Mouse (Mus musculus) limb, embryonic 15.5 days (tissue): ENCODE measurements around the gene Dock4. TPM values are rescaled to one million over a fixed set of nuclear protein-coding genes. Genes with fewer than 3 reads are reported as not detected.
"Not testable (repeated sequence)": the region's sequence is repeated elsewhere in the genome, so short reads cannot be mapped to it uniquely, and the experiment has no call there.

Experiments used
- ATAC-seq: fragments of 200-750 bp; cut with Nextera tagmentation; 2 replicates; pipeline ENCODE4 v1.8.0; 2017; ENCODE audit warnings: low read depth, moderate TSS enrichment; ENCODE audit not compliant: insufficient number of reproducible peaks, low FRiP score, low TSS enrichment
- H3K27ac ChIP-seq: fragments of 300-500 bp; sonication (generic); 2 replicates; pipeline ENCODE4 v1.5.1; 2015; ENCODE audit warnings: moderate library complexity, mild to moderate bottlenecking, inconsistent platforms
- H3K27me3 ChIP-seq: fragments of 300-500 bp; sonication (generic); 2 replicates; pipeline ENCODE4 v1.6.1; 2015; ENCODE audit warnings: inconsistent platforms
- H3K36me3 ChIP-seq: fragments of 300-500 bp; sonication (generic); 2 replicates; pipeline ENCODE4 v1.6.1; 2015; ENCODE audit warnings: inconsistent platforms
- H3K4me1 ChIP-seq: fragments of 300-500 bp; sonication (generic); 2 replicates; pipeline ENCODE4 v1.6.1; 2015; ENCODE audit warnings: inconsistent platforms
- H3K4me2 ChIP-seq: fragments of 300-500 bp; sonication (generic); 2 replicates; pipeline ENCODE4 v1.6.1; 2015; ENCODE audit warnings: mild to moderate bottlenecking, inconsistent platforms
- H3K4me3 ChIP-seq: fragments of 300-500 bp; sonication (generic); 2 replicates; pipeline ENCODE4 v1.5.1; 2015; ENCODE audit warnings: mild to moderate bottlenecking, inconsistent platforms
- H3K9ac ChIP-seq: fragments of 300-500 bp; sonication (generic); 2 replicates; pipeline ENCODE4 v1.6.1; 2015; ENCODE audit warnings: inconsistent platforms
- H3K9me3 ChIP-seq: fragments of 300-500 bp; sonication (generic); 2 replicates; pipeline ENCODE4 v1.6.1; 2016; ENCODE audit warnings: inconsistent platforms
- WGBS: fragments of 180-500 bp; shearing (Covaris S2); methylation state at CpG from one replicate; pipeline ENCODE4 v1.1.7; 2015; 5-methylcytosine and 5-hydroxymethylcytosine counted together
- polyA plus RNA-seq: library from polyadenylated mRNA; unstranded; fragments of >200 nt; fragmentation: Nextera tagmentation; extraction: Ambion mirVana; gene quantifications from 2 replicates; pipeline ENCODE4 v1.2.1, GENCODE M21; 2015

Gene Dock4
- polyA plus RNA-seq, 1 experiment from 2014 or later = 13.6 TPM

DNA sequence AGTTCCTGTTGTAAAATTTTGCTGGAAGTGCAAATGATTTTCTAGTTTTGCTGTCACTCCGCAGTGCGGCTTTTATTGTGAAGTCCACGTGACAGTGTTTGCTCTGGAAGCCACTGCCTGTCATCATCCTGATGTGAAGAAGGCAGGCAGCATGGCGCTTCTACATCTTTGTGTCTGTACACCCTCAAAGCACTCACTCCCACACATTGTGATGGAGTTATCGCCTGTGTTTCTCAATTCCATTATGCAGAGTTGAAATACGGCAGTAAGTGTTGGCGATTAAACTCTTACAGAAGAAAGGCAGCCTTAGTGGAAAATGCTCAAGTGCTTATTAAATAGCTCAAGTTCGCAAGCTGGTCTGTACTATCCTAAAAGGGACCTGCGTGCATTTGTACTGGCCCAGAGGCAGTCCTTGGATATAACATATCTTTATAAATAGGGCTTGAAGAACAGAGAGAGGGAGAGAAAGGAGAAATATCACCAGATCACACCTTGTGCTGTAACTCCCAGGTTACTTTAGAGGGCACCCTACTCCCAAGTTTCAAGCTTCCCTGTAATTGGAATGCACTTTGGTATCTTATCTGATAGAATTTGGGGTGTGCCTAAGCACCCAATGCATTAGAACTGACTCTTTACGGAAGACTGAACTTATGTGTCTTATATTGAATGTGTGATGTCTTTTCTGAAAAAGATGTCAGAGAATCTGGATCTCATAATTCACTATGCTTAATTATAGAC lies 396.7 kb downstream of the Dock4 start:
- no peak for ATAC-seq
- H3K4me1 ChIP-seq = peaks cover 14% of the 10 kb centered on the region
- H3K27me3 ChIP-seq = no peaks in the 10 kb centered on the region
- no peak overlapping the region for H3K4me3 ChIP-seq
- H3K4me2 ChIP-seq = no peak overlapping the region
- H3K9me3 ChIP-seq = no peaks in the 10 kb centered on the region
- H3K27ac ChIP-seq = no peak overlapping the region
- H3K36me3 ChIP-seq = 0 out of 2 replicates have a peak, but pooled peaks cover 5% of the 10 kb centered on the region
- H3K9ac ChIP-seq = no peak overlapping the region
- 80% methylated on average over 10 of the region's 10 CpGs for WGBS

DNA sequence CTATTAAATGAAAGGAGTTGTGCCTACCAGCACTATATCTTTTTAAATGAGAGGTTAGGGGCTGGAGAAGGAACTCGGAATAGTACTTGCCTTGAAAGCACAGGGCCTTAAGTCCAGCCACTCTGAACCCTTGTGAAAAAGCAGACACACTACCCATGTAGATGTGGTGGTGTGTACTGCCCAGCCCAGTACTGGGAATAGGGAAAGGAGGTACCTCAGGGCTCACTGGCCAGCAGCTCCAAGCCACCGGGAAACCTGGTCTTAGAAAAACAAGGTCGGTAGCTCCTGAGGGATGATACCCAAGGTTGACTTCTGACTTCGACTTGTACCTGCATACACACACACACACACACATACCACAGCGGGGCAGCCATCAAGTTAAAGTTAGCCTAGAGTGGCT lies 397.2 kb downstream of the Dock4 start:
- Histone ChIP-seq H3K27me3 (no peaks in the 10 kb centered on the region), H3K4me2 (no peak overlapping the region), H3K4me1 (peaks cover 11% of the 10 kb centered on the region), H3K36me3 (0 out of 2 replicates have a peak, but pooled peaks cover 5% of the 10 kb centered on the region), H3K4me3 (no peak overlapping the region), H3K9me3 (no peaks in the 10 kb centered on the region), H3K9ac (no peak overlapping the region), H3K27ac (no peak overlapping the region)
- WGBS = 76% methylated on average over 5 of the region's 5 CpGs
- no peak for ATAC-seq

DNA sequence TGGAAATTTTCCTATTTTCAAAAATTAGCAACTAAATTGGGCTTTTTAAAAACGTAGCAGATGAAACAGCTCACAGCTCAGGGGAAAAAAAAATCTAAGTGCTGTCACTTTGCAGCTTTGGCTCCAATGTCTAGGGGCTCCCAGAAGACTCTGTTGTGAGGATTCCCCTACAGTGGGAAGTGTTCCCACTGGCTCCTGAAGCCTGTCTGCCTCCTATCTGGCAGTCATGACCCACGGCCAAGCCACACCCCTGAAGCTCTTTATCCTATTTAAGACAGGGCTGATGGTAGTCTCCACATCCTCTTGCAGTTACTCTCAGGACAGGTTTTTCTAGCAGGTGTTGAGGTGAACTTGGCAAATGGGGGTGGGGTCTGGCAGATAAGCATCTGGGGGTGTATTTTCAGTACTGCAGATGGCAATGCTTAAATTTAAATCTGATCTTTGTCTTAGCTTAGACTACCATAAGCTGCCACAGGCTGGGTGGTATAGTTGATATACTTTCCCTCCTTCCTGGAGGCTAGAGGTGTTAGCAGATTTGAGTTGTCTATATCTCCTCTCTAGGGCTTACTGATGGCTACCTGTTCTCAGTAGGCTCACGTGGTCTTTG lies 397.8 kb downstream of the Dock4 start:
- Histone ChIP-seq H3K9me3 (no peaks in the 10 kb centered on the region), H3K36me3 (0 out of 2 replicates have a peak, but pooled peaks cover 5% of the 10 kb centered on the region), H3K4me3 (no peak overlapping the region), H3K4me2 (no peak overlapping the region), H3K9ac (no peak overlapping the region), H3K4me1 (peaks cover 5% of the 10 kb centered on the region), H3K27ac (no peak overlapping the region), H3K27me3 (no peaks in the 10 kb centered on the region)
- ATAC-seq = no peak
- WGBS = 49% methylated on average over 3 of the region's 3 CpGs

DNA sequence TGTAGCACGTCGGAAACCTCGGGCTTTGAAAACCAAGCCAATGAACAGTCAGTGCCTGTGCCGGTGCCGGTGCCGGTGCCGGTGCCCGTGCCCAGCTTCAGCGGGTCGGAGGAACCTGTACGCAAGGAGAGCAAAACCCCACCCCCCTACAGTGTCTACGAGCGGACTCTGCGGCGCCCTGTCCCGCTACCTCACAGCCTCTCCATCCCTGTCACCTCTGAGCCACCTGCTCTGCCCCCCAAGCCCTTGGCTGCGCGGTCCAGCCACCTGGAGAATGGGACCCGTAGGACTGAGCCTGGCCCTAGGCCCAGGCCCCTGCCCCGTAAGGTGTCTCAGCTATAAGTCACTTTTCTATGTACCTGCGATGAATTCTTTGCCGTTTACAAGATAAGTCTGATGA lies 398.6 kb downstream of the Dock4 start:
- H3K4me2 ChIP-seq = no peak overlapping the region
- 90% methylated on average over 22 of the region's 22 CpGs for WGBS
- no peak for ATAC-seq

DNA sequence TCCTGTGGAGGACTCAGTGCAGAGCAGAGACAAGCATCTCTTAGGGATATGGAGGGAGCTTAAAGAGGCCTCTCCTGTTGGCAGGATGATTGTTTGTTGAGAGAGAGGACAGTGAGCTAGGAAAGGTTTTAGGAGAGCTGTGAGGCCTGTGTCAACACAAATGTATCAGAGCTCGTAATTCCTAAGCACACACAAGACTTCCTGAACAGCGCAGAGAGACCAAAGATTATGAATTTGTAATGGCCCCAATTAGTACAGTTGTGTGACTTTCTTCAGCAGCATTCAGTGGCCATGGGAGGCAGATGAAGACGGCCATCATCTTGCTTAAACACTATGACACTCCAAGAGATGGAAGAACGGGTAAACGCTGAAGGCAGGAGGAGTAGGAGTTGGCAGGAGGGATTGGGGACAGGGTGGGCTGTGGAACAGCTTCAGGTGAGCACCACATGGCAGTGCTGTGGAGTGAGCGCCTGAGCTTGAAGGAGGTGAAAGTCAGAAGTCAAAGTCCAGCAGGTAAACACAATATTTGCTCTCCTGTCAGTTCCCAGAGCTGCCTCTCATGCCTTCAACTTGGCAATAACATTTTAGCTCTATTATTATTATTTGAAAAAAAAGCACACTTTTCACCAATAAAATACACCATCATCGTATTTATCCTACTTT lies 409.1 kb downstream of the Dock4 start:
- Histone ChIP-seq H3K4me1 (no peaks in the 10 kb centered on the region), H3K27me3 (no peaks in the 10 kb centered on the region), H3K9ac (no peak overlapping the region), H3K36me3 (no peaks in the 10 kb centered on the region), H3K4me3 (no peak overlapping the region), H3K9me3 (no peaks in the 10 kb centered on the region), H3K4me2 (no peak overlapping the region), H3K27ac (no peak overlapping the region)
- WGBS = 86% methylated on average over 7 of the region's 7 CpGs
- no peak for ATAC-seq

More for the DNA sequence above, 398.6 kb downstream of the Dock4 start:
- Histone ChIP-seq H3K4me1 (no peaks in the 10 kb centered on the region; the same call in 1 of the 2 replicates), H3K9me3 (no peaks in the 10 kb centered on the region), H3K4me3 (no peak overlapping the region), H3K36me3 (0 out of 2 replicates have a peak, but pooled peaks cover 5% of the 10 kb centered on the region), H3K27ac (no peak overlapping the region), H3K27me3 (no peaks in the 10 kb centered on the region), H3K9ac (no peak overlapping the region)

DNA sequence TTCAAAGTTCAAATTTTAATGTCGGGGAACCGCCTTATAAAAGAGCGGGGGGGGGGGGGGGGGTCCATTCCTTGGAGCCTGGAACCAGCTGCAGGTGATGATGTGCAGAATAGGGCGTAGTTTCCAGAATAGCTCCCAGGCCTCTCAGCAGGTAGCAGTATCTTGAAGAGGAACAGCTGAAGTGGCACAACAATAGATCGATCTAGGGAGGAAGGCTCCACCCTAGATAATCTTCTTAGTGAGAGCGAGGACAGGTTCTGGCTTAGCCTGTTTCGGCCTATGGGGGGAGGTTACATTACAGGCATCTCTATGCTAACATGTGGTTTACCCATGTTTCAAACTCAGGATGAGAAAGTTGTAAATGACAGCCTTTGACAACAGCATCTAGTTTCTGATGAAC lies 411.7 kb downstream of the Dock4 start:
- Histone ChIP-seq H3K4me1 (no peaks in the 10 kb centered on the region), H3K27me3 (no peaks in the 10 kb centered on the region), H3K9me3 (no peaks in the 10 kb centered on the region), H3K36me3 (no peaks in the 10 kb centered on the region), H3K9ac (no peak overlapping the region), H3K4me3 (no peak overlapping the region), H3K27ac (no peak overlapping the region), H3K4me2 (no peak overlapping the region)
- WGBS = 91% methylated on average over 6 of the region's 7 CpGs
- no peak for ATAC-seq

DNA sequence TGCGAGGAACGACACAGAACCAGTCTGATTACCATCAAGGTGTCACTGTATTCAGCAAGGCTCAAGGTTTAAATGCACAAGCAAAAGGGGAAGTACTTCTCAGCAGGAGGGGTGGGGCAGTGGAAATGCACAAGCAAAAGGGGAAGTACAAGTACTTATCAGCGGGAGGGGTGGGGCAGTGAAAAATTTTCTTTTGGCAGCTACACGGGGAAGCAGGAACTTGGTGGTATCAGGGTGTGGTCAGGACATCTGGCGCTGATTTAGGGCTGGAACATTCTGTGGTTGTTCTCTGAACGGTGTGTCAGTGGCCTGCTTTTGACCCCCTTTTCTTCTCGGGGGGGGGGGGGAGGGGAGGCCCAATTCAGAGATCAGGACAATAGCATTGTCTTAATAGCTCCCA lies 413.0 kb downstream of the Dock4 start:
- ATAC-seq, H3K4me2 ChIP-seq: not testable (repeated sequence)
- WGBS = 77% methylated on average over 6 of the region's 7 CpGs

DNA sequence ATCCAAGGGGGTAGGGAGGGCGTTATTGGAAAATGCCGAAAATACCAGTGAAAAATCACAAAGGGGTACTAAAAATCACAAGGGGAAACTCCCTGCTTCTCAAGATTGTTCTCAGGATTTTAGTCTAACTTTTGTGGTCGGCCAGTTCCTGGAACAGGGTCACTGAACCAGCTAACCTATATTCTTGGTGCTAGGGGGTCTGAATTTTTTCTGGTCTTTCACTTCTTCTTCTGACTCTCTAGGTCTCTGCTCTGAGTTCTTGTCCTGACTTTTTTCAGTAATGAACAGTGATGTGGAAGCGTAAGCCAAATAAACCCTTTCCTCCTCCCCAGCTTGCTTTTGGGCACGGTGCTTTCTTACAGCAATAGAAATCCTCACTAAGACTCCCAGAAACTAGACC lies 424.6 kb downstream of the Dock4 start:
- Histone ChIP-seq H3K36me3 (no peaks in the 10 kb centered on the region), H3K4me1 (no peaks in the 10 kb centered on the region), H3K4me3 (no peak overlapping the region), H3K9ac (no peak overlapping the region), H3K9me3 (no peaks in the 10 kb centered on the region), H3K4me2 (no peak overlapping the region), H3K27me3 (no peaks in the 10 kb centered on the region), H3K27ac (no peak overlapping the region)
- no peak for ATAC-seq
- WGBS = 92% methylated on average over 5 of the region's 5 CpGs

More for the DNA sequence above, 413.0 kb downstream of the Dock4 start:
- H3K9ac ChIP-seq, H3K4me3 ChIP-seq, H3K9me3 ChIP-seq, H3K36me3 ChIP-seq, H3K4me1 ChIP-seq, H3K27ac ChIP-seq, H3K27me3 ChIP-seq: not testable (repeated sequence)

DNA sequence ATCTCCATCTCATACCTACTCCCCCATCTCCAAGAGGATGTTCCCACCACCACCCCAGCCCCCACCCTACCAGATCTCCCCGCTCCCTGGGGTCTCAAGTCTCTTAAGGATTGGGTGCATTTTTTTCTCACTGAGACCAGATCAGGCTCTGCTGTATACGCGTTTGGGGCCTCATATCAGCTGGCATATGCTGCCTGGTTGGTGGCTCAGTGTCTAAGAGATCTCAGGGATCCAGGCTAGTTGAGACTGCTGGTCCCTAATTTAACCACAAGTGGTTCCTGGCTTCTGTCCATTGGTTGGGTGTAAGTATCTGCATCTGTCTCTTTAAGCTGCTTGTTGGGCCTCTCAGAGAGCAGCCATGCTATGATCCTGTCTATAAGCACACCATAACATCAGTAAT lies 427.0 kb downstream of the Dock4 start:
- Histone ChIP-seq H3K9ac (no peak overlapping the region), H3K9me3 (no peaks in the 10 kb centered on the region), H3K4me3 (no peak overlapping the region), H3K4me2 (no peak overlapping the region), H3K27me3 (no peaks in the 10 kb centered on the region), H3K4me1 (no peaks in the 10 kb centered on the region), H3K27ac (no peak overlapping the region), H3K36me3 (no peaks in the 10 kb centered on the region)
- 96% methylated on average over 3 of the region's 3 CpGs for WGBS
- ATAC-seq = no peak

DNA sequence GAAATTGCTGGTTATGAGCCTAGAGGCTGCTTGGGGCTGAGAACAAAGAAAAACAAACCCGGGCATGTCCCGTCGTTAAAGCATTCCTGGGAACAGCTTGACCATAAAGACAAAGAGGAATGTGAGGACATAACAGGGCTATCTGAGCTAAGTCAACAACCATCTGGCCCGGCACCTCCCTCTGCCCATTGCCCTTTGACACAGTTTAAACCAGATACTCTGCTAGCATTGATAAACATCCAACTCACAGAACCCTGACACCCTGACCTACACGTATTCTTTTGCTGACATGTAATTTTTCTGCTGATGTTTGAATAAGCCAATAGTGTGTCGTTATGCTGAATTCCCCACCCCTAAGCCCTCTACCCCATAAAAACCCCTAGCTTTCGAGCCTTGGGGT lies 427.5 kb downstream of the Dock4 start:
- not testable (repeated sequence) for H3K27me3 ChIP-seq, H3K4me2 ChIP-seq, H3K27ac ChIP-seq, H3K36me3 ChIP-seq, H3K9me3 ChIP-seq, H3K9ac ChIP-seq, H3K4me3 ChIP-seq, H3K4me1 ChIP-seq, ATAC-seq
- WGBS = 65% methylated on average over 7 of the region's 7 CpGs

DNA sequence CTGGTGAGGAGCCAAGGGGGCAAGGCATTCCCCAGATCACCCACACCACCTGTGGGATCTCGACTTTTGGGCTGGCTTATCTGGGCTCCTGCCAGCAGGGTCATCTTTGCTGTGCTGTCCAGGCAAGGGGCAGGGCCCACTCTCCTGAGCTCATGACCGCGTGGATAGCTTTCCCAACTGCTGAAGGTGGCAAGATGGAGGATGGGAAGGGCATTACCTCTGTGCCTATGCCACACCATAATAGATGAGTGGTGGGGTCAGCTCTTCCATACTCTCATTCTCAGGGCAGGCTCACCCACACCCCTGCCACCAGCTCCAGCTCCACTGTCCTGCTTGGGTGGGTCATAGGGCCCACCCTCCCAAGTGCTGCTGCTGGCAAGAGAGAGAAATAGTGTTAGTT lies 439.2 kb downstream of the Dock4 start:
- peak; percentile 8; the same call in 1 of the 2 replicates for ATAC-seq
- no peaks in the 10 kb centered on the region for H3K27me3 ChIP-seq
- no peak overlapping the region for H3K4me3 ChIP-seq
- no peak overlapping the region for H3K27ac ChIP-seq
- H3K9ac ChIP-seq = no peak overlapping the region
- no peaks in the 10 kb centered on the region for H3K36me3 ChIP-seq
- no peak overlapping the region for H3K4me2 ChIP-seq
- WGBS = 84% methylated on average over 3 of the region's 3 CpGs
- H3K9me3 ChIP-seq = no peaks in the 10 kb centered on the region
- H3K4me1 ChIP-seq = no peaks in the 10 kb centered on the region

DNA sequence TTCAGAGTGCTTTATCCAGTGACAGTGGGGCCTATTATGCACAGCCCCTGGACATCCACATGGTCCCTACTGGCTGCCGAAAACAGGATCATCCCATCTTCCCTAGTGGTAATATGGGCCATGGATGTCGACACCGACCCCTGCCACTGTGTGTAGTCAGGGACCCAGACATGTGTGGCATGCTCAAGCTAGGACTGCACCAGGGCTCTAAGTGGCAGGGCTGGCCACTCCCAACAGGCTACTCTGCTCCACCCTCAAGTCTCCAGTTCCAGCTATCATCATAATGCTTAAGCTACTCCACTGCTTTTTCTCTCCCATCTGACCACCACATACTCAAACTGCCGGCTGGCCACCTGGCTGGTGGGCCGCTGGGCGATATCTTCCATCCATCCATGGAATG lies 439.6 kb downstream of the Dock4 start:
- ATAC-seq = 0 out of 2 replicates have a peak, but pooled peaks have one; percentile 15
- H3K9me3 ChIP-seq = no peaks in the 10 kb centered on the region
- WGBS = 97% methylated on average over 6 of the region's 6 CpGs

More for the DNA sequence above, 439.6 kb downstream of the Dock4 start:
- Histone ChIP-seq H3K4me3 (no peak overlapping the region), H3K27ac (no peak overlapping the region), H3K36me3 (no peaks in the 10 kb centered on the region), H3K9ac (no peak overlapping the region), H3K27me3 (no peaks in the 10 kb centered on the region), H3K4me2 (no peak overlapping the region), H3K4me1 (no peaks in the 10 kb centered on the region)
